Mouse (Mus musculus): ENCODE results near the gene Med12l.

DNA sequence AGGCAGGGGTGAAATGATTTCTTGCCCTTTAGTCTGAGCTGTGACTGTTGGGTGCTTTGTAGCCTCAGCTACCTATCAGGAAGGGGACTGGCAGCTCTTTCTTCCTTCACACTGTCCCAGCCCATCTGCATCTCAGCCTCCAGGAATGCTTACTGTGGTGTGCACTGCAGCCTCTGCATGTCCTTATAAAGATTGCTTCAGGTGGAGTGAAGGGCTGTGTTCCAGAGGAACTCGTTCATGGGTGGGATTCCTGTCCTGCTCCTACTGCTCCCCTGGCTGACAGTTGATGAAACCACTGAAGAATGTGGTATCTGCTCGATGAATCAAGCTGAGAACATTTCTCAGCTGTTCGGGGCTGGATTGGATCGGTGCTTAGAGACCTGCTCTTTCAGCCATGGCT, 181.7 kb downstream of the Med12l start:
- no peak for TF ChIP-seq CTCF (IDR thresholded peaks at IDR 0.05; ENCODE audit: low read depth, low read length)
- TF ChIP-seq TAL1 (conservative IDR thresholded peaks at IDR 0.05; ENCODE audit: low read depth, low read length), result no peak
- no peak for TF ChIP-seq GATA1 (IDR thresholded peaks at IDR 0.05; ENCODE audit: borderline replicate concordance, low read length)
- no peak for TF ChIP-seq POLR2AphosphoS5 (IDR thresholded peaks at IDR 0.05; ENCODE audit: insufficient replicate concordance, low read depth, low read length)
